Mouse (Mus musculus) limb, embryonic 13.5 days (tissue): ENCODE measurements around the gene Trit1. TPM values are rescaled to one million over a fixed set of nuclear protein-coding genes. Genes with fewer than 3 reads are reported as not detected.
A peak's percentile ranks its signal among the peaks of the same experiment; 100 is the strongest.

Experiments used
- ATAC-seq: fragments of 200-750 bp; cut with Nextera tagmentation; 2 replicates; pipeline ENCODE4 v1.8.0; 2017; ENCODE audit warnings: low read depth, moderate number of reproducible peaks, moderate TSS enrichment; ENCODE audit not compliant: low FRiP score
- H3K27ac ChIP-seq: fragments of 300-500 bp; sonication (generic); 2 replicates; pipeline ENCODE4 v1.5.1; 2015; ENCODE audit warnings: inconsistent platforms, mild to moderate bottlenecking, moderate library complexity
- H3K27me3 ChIP-seq: fragments of 300-500 bp; sonication (generic); 2 replicates; pipeline ENCODE4 v1.6.1; 2015; ENCODE audit warnings: mild to moderate bottlenecking, inconsistent platforms
- H3K36me3 ChIP-seq: fragments of 300-500 bp; sonication (generic); 2 replicates; pipeline ENCODE4 v1.6.1; 2015; ENCODE audit warnings: inconsistent platforms, mild to moderate bottlenecking, moderate library complexity
- H3K4me1 ChIP-seq: fragments of 300-500 bp; sonication (generic); 2 replicates; pipeline ENCODE4 v1.6.1; 2015; ENCODE audit warnings: inconsistent platforms
- H3K4me2 ChIP-seq: fragments of 300-500 bp; sonication (generic); replicated peaks from 2 replicates; pipeline ENCODE4 v1.6.1; 2015; ENCODE audit warnings: inconsistent platforms, mild to moderate bottlenecking, moderate library complexity
- H3K4me3 ChIP-seq: fragments of 300-500 bp; sonication (generic); 2 replicates; pipeline ENCODE4 v1.5.1; 2015; ENCODE audit warnings: moderate library complexity, mild to moderate bottlenecking, inconsistent platforms
- H3K9ac ChIP-seq: fragments of 300-500 bp; sonication (generic); 2 replicates; pipeline ENCODE4 v1.6.1; 2015; ENCODE audit warnings: mild to moderate bottlenecking, inconsistent platforms
- H3K9me3 ChIP-seq: fragments of 300-500 bp; sonication (generic); 2 replicates; pipeline ENCODE4 v1.6.1; 2016; ENCODE audit warnings: inconsistent platforms
- WGBS: fragments of 180-500 bp; shearing (Covaris S2); methylation state at CpG from one replicate; pipeline ENCODE4 v1.1.7; 2015; 5-methylcytosine and 5-hydroxymethylcytosine counted together
- polyA plus RNA-seq: library from polyadenylated mRNA; unstranded; fragments of >200 nt; fragmentation: Nextera tagmentation; extraction: Ambion mirVana; gene quantifications from 2 replicates; pipeline ENCODE4 v1.2.1, GENCODE M21; 2015

The Trit1 gene
- polyA plus RNA-seq, result 19.1 and 21.5 TPM in 2 replicates

- Histone ChIP-seq H3K4me2 (peak within 1 kb of the TSS; percentile 91), H3K27ac (peak within 1 kb of the TSS; percentile 91), H3K4me1 (peaks cover 25% of the 10 kb centered on the region), H3K9ac (peak within 1 kb of the TSS; percentile 92), H3K4me3 (peak within 1 kb of the TSS; percentile 93), H3K36me3 (peaks cover 17% of the 10 kb centered on the region), H3K27me3 (no peaks in the 10 kb centered on the region), H3K9me3 (no peaks in the 10 kb centered on the region)
- ATAC-seq, result peak; percentile 96
- under 1% methylated on average over 34 of the region's 34 CpGs for WGBS
Observed at GRCm38 (mm10) chr4:123016451-123016957, at the start of gene Trit1. Gene Trit1, plus strand, starts transcription at chr4:123016597.

- 71% methylated on average over 4 of the region's 4 CpGs for WGBS
- no peak for ATAC-seq
- Histone ChIP-seq H3K4me3 (no peak overlapping the region), H3K27ac (no peak overlapping the region), H3K36me3 (no peaks in the 10 kb centered on the region), H3K4me1 (peaks cover 5% of the 10 kb centered on the region; the same call in 1 of the 2 replicates), H3K27me3 (no peaks in the 10 kb centered on the region), H3K4me2 (no peak overlapping the region), H3K9ac (no peak overlapping the region), H3K9me3 (no peaks in the 10 kb centered on the region)
Observed at GRCm38 (mm10) chr4:122968106-122968505, 48.3 kb upstream of the Trit1 start.

- ATAC-seq, result no peak
- Histone ChIP-seq H3K9ac (no peak overlapping the region), H3K36me3 (no peaks in the 10 kb centered on the region), H3K4me3 (no peak overlapping the region), H3K27ac (no peak overlapping the region), H3K4me1 (peaks cover 4% of the 10 kb centered on the region; the same call in 1 of the 2 replicates), H3K9me3 (no peaks in the 10 kb centered on the region), H3K4me2 (no peak overlapping the region), H3K27me3 (no peaks in the 10 kb centered on the region)
- WGBS, result 85% methylated on average over 4 of the region's 4 CpGs
Observed at GRCm38 (mm10) chr4:122971191-122971590, 45.2 kb upstream of the Trit1 start.

- no peak overlapping the region for H3K27ac ChIP-seq
- H3K4me1 ChIP-seq, result peaks cover 4% of the 10 kb centered on the region; the same call in 1 of the 2 replicates
- H3K4me2 ChIP-seq, result no peak overlapping the region
- H3K9ac ChIP-seq, result no peak overlapping the region
- no peaks in the 10 kb centered on the region for H3K9me3 ChIP-seq
- 81% methylated on average over 4 of the region's 4 CpGs for WGBS
- no peaks in the 10 kb centered on the region for H3K36me3 ChIP-seq
- no peak overlapping the region for H3K4me3 ChIP-seq
- no peak for ATAC-seq
- no peaks in the 10 kb centered on the region for H3K27me3 ChIP-seq
Observed at GRCm38 (mm10) chr4:122971646-122972045, 44.8 kb upstream of the Trit1 start.

GRCm38 (mm10) chr4:122972056-122972455 lies 44.3 kb upstream of the Trit1 start:
- no peak for ATAC-seq
- peaks cover 5% of the 10 kb centered on the region; the same call in 1 of the 2 replicates for H3K4me1 ChIP-seq
- H3K27ac ChIP-seq, result no peak overlapping the region
- 80% methylated on average over 8 of the region's 8 CpGs for WGBS
- no peak overlapping the region for H3K4me2 ChIP-seq
- no peak overlapping the region for H3K9ac ChIP-seq
- H3K27me3 ChIP-seq, result no peaks in the 10 kb centered on the region
- H3K36me3 ChIP-seq, result no peaks in the 10 kb centered on the region
- H3K9me3 ChIP-seq, result no peaks in the 10 kb centered on the region
- H3K4me3 ChIP-seq, result no peak overlapping the region

- Histone ChIP-seq H3K4me3 (no peak overlapping the region), H3K27me3 (0 out of 2 replicates have a peak, but pooled peaks cover 6% of the 10 kb centered on the region), H3K9ac (no peak overlapping the region), H3K4me2 (no peak overlapping the region), H3K9me3 (no peaks in the 10 kb centered on the region), H3K27ac (no peak overlapping the region), H3K4me1 (peaks cover 11% of the 10 kb centered on the region; the same call in 1 of the 2 replicates), H3K36me3 (no peaks in the 10 kb centered on the region)
- no peak for ATAC-seq
- WGBS, result 77% methylated on average over 5 of the region's 5 CpGs
Observed at GRCm38 (mm10) chr4:122974976-122975520, 41.3 kb upstream of the Trit1 start.

GRCm38 (mm10) chr4:122976885-122977284 lies 39.5 kb upstream of the Trit1 start:
- no peak for ATAC-seq
- Histone ChIP-seq H3K27ac (no peak overlapping the region), H3K9me3 (no peaks in the 10 kb centered on the region), H3K4me3 (no peak overlapping the region), H3K9ac (no peak overlapping the region), H3K4me1 (peaks cover 19% of the 10 kb centered on the region), H3K27me3 (0 out of 2 replicates have a peak, but pooled peaks cover 6% of the 10 kb centered on the region), H3K36me3 (no peaks in the 10 kb centered on the region), H3K4me2 (no peak overlapping the region)
- WGBS, result 55% methylated on average over 4 of the region's 4 CpGs

- no peak for ATAC-seq
- Histone ChIP-seq H3K4me3 (no peak overlapping the region), H3K36me3 (no peaks in the 10 kb centered on the region), H3K9me3 (no peaks in the 10 kb centered on the region), H3K4me1 (peaks cover 34% of the 10 kb centered on the region), H3K9ac (no peak overlapping the region), H3K4me2 (no peak overlapping the region), H3K27me3 (peaks cover 17% of the 10 kb centered on the region), H3K27ac (no peak overlapping the region)
- 77% methylated on average over 2 of the region's 2 CpGs for WGBS
Observed at GRCm38 (mm10) chr4:122978850-122979249, 37.5 kb upstream of the Trit1 start.

- Histone ChIP-seq H3K9me3 (no peaks in the 10 kb centered on the region), H3K27ac (no peak overlapping the region), H3K36me3 (no peaks in the 10 kb centered on the region), H3K4me3 (no peak overlapping the region), H3K9ac (no peak overlapping the region), H3K4me1 (peaks cover 34% of the 10 kb centered on the region), H3K4me2 (no peak overlapping the region), H3K27me3 (peaks cover 25% of the 10 kb centered on the region)
- WGBS, result 76% methylated on average over 3 of the region's 3 CpGs
- ATAC-seq, result no peak
Observed at GRCm38 (mm10) chr4:122979826-122980225, 36.6 kb upstream of the Trit1 start.

GRCm38 (mm10) chr4:122980684-122981083 lies 35.7 kb upstream of the Trit1 start:
- no peak overlapping the region for H3K27ac ChIP-seq
- H3K9ac ChIP-seq, result no peak overlapping the region
- no peaks in the 10 kb centered on the region for H3K9me3 ChIP-seq
- H3K4me1 ChIP-seq, result peaks cover 34% of the 10 kb centered on the region
- H3K36me3 ChIP-seq, result no peaks in the 10 kb centered on the region
- H3K4me2 ChIP-seq, result no peak overlapping the region
- 57% methylated on average over 2 of the region's 2 CpGs for WGBS
- no peak for ATAC-seq
- H3K4me3 ChIP-seq, result no peak overlapping the region
- H3K27me3 ChIP-seq, result peaks cover 25% of the 10 kb centered on the region

GRCm38 (mm10) chr4:122981238-122981637 lies 35.2 kb upstream of the Trit1 start:
- Histone ChIP-seq H3K4me2 (no peak overlapping the region), H3K9ac (no peak overlapping the region), H3K4me3 (no peak overlapping the region), H3K27me3 (peaks cover 25% of the 10 kb centered on the region), H3K9me3 (no peaks in the 10 kb centered on the region), H3K27ac (no peak overlapping the region), H3K4me1 (peaks cover 34% of the 10 kb centered on the region), H3K36me3 (no peaks in the 10 kb centered on the region)
- no peak for ATAC-seq
- WGBS, result 80% methylated on average over 7 of the region's 7 CpGs

- ATAC-seq, result no peak
- H3K4me2 ChIP-seq, result no peak overlapping the region
- no peak overlapping the region for H3K27ac ChIP-seq
- no peaks in the 10 kb centered on the region for H3K9me3 ChIP-seq
- no peak overlapping the region for H3K9ac ChIP-seq
- H3K27me3 ChIP-seq, result peaks cover 28% of the 10 kb centered on the region
- H3K4me3 ChIP-seq, result no peak overlapping the region
- no peaks in the 10 kb centered on the region for H3K36me3 ChIP-seq
- peaks cover 34% of the 10 kb centered on the region for H3K4me1 ChIP-seq
- 52% methylated on average over 3 of the region's 3 CpGs for whole genome bisulfite sequencing
Observed at GRCm38 (mm10) chr4:122981930-122982329, 34.5 kb upstream of the Trit1 start.

GRCm38 (mm10) chr4:122982537-122982936 lies 33.9 kb upstream of the Trit1 start:
- Histone ChIP-seq H3K27me3 (peaks cover 28% of the 10 kb centered on the region), H3K9me3 (no peaks in the 10 kb centered on the region), H3K4me3 (no peak overlapping the region), H3K4me1 (peaks cover 28% of the 10 kb centered on the region), H3K36me3 (no peaks in the 10 kb centered on the region), H3K9ac (no peak overlapping the region), H3K27ac (no peak overlapping the region), H3K4me2 (no peak overlapping the region)
- ATAC-seq, result no peak
- 50% methylated on average over 3 of the region's 3 CpGs for WGBS
